Mouse (Mus musculus): ENCODE results near the gene F13b. TPM values are rescaled to one million over a fixed set of nuclear protein-coding genes. Genes with fewer than 3 reads are reported as not detected.

The F13b gene
- polyA plus RNA-seq, 1 experiment from 2014 or later, result not detected

GRCm38 (mm10) chr1:139514556-139514955 lies 13.1 kb downstream of the F13b start:
- no peak for ATAC-seq (ENCODE audit: low FRiP score)
- Histone ChIP-seq H3K4me3 (no peak overlapping the region), H3K27ac (no peak overlapping the region), H3K9ac (no peak overlapping the region), H3K27me3 (no peaks in the 10 kb centered on the region), H3K9me3 (no peaks in the 10 kb centered on the region), H3K4me2 (no peak overlapping the region), H3K4me1 (replicated peaks) (no peaks in the 10 kb centered on the region), H3K36me3 (no peaks in the 10 kb centered on the region)
- 92% methylated on average over 12 of the region's 12 CpGs for WGBS

- H3K9me3 ChIP-seq, result no peaks in the 10 kb centered on the region
- no peak overlapping the region for H3K4me2 ChIP-seq
- H3K36me3 ChIP-seq, result no peaks in the 10 kb centered on the region
- no peak overlapping the region for H3K27ac ChIP-seq
- ATAC-seq (ENCODE audit: low FRiP score), result no peak
- WGBS, result 82% methylated on average over 1 of the region's 1 CpGs
- no peak overlapping the region for H3K9ac ChIP-seq
- no peaks in the 10 kb centered on the region for H3K4me1 ChIP-seq (replicated peaks)
- no peaks in the 10 kb centered on the region for H3K27me3 ChIP-seq
- H3K4me3 ChIP-seq, result no peak overlapping the region
Measured at GRCm38 (mm10) chr1:139548536-139548935, 47.0 kb downstream of the F13b start.

- no peak for ATAC-seq (ENCODE audit: low FRiP score)
- H3K4me2 ChIP-seq, result no peak overlapping the region
- no peak overlapping the region for H3K4me3 ChIP-seq
- 80% methylated on average over 1 of the region's 1 CpGs for WGBS
- H3K9me3 ChIP-seq, result no peaks in the 10 kb centered on the region
- no peaks in the 10 kb centered on the region for H3K36me3 ChIP-seq
- no peaks in the 10 kb centered on the region for H3K27me3 ChIP-seq
- no peak overlapping the region for H3K9ac ChIP-seq
- no peak overlapping the region for H3K27ac ChIP-seq
- no peaks in the 10 kb centered on the region for H3K4me1 ChIP-seq (replicated peaks)
Measured at GRCm38 (mm10) chr1:139551311-139551710, 49.8 kb downstream of the F13b start.

- no peak within 1 kb of the TSS for H3K4me3 ChIP-seq
- ATAC-seq (ENCODE audit: low FRiP score), result no peak
- no peaks in the 10 kb centered on the region for H3K4me1 ChIP-seq (replicated peaks)
- no peak within 1 kb of the TSS for H3K27ac ChIP-seq
- H3K9me3 ChIP-seq, result no peaks in the 10 kb centered on the region
- no peak within 1 kb of the TSS for H3K9ac ChIP-seq
- 66% methylated on average over 1 of the region's 1 CpGs for WGBS
- no peaks in the 10 kb centered on the region for H3K36me3 ChIP-seq
- H3K4me2 ChIP-seq, result no peak within 1 kb of the TSS
- H3K27me3 ChIP-seq, result no peaks in the 10 kb centered on the region
Measured at GRCm38 (mm10) chr1:139560024-139560423, 58.5 kb downstream of the F13b start, which contains the start of gene Cfhr1. Gene Cfhr1, minus strand, starts transcription at chr1:139560272.

Other genes starting within 250 kb of the F13b start
- 1.7 and 2.7 TPM in 2 replicates for gene Crb1, start 124.6 kb upstream of the F13b start, polyA plus RNA-seq (2015; fragmentation: Nextera tagmentation; extraction: Ambion mirVana)
- 12.8 and 13.6 TPM in 2 replicates for gene Zbtb41, start 79.4 kb upstream of the F13b start, polyA plus RNA-seq (2015; fragmentation: Nextera tagmentation; extraction: Ambion mirVana)
- gene Aspm, start 46.9 kb upstream of the F13b start, polyA plus RNA-seq (2015; fragmentation: Nextera tagmentation; extraction: Ambion mirVana), result 4.5 and 4.9 TPM in 2 replicates
- gene Cfhr1, start 58.6 kb downstream of the F13b start, polyA plus RNA-seq (2015; fragmentation: Nextera tagmentation; extraction: Ambion mirVana), result not detected in 2 replicates